Mouse (Mus musculus) embryonic fibroblast, embryonic 13.5 days (primary cell): ENCODE results near the gene Hoxc4.

ENCODE experiments used
- CTCF ChIP-seq: IDR thresholded peaks from 2 replicates; pipeline ENCODE4 v1.5.1; 2011; ENCODE audit warnings: mild to moderate bottlenecking, control low read depth, low read length, moderate library complexity, borderline replicate concordance; ENCODE audit not compliant: insufficient read depth
- POLR2A ChIP-seq: IDR thresholded peaks from 2 replicates; pipeline ENCODE4 v1.6.1; 2011; ENCODE audit warnings: low read depth, mild to moderate bottlenecking, control low read depth, low read length, moderate library complexity

DNA sequence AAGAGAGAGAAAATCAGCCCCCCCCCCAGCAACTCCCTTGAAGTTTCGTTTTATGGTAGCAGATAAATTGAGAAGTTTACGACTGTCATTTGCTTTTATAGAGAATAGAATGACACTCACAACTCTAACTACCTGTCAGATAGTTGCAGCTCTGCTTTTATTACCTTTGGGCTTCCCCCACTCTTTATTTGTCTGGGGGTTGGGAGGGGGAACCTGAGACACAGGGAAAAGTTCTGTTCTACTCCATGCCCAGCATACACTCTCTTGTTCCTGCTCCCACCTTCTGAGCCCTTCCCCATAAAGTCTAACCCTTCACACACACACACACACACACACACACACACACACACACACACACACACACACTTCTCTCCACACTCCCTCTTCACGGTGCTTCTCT, 25.9 kb upstream of the Hoxc4 start:
- TF ChIP-seq CTCF, result no peak
- no peak for TF ChIP-seq POLR2A
